Mouse (Mus musculus): ENCODE results near the gene Tram2. TPM values are rescaled to one million over a fixed set of nuclear protein-coding genes. Genes with fewer than 3 reads are reported as not detected.

The Tram2 gene
- total RNA-seq (2014; rRNA removed) = 2.5 and 2.8 TPM in 2 replicates
- 4.1 and 4.3 TPM in 2 replicates for polyA plus RNA-seq (2012; rRNA removed)

DNA sequence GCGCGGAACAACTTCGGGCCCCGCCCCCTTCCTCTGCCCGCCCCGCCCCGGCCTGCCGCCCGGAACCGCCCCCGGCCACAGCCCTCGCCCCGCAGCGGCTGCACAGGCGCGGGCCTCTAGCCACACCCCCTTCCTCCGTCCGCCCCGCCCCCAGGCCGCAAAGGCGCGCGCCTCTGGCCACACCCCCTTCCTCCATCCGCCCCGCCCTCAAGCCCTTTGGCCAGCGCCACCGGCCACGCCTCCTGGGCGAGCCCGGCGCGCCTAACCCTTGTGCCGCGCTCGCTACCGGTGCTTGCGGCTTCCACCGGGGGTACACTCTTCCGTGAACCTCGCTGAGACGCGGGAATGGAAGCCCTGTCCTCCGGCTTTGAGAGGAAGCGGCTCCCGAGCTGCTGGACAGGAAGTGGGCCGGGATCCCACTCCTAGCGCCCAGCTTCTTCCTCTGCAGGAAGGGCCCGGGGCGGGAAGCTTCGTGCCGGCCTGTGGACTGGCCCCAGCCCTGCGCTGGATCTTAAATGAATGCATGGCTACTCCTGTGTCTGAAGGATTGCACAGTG, at the start of gene Tram2:
Gene Tram2, minus strand, starts transcription at position 13 of the 557 bp plus-strand sequence.
- peaks cover 12% of the 10 kb centered on the region for H3K4me1 ChIP-seq (ENCODE audit: control insufficient read depth, insufficient read depth, low read length)
- peak; percentile 81 for TF ChIP-seq POLR2A (IDR thresholded peaks at IDR 0.05; ENCODE audit: extremely low read depth, insufficient read depth, low read length)
- TF ChIP-seq CTCF (IDR thresholded peaks at IDR 0.05; ENCODE audit: low read depth, low read length) = 0 out of 2 replicates have a peak, but pooled peaks have one; percentile 0
- H3K9ac ChIP-seq (ENCODE audit: low read depth, low read length) = peak within 1 kb of the TSS; percentile 84
- H3K79me2 ChIP-seq (ENCODE audit: control insufficient read depth, insufficient read depth, low read length) = peaks cover 18% of the 10 kb centered on the region; the same call in 1 of the 2 replicates
- peak within 1 kb of the TSS; percentile 73 for H3K4me3 ChIP-seq (ENCODE audit: insufficient read depth, low read depth, low read length)
- under 1% methylated on average over 45 of the region's 52 CpGs for WGBS
- DNase-seq (ENCODE audit: extremely low read depth, low read depth, low spot score) = peak; percentile 68
- H3K36me3 ChIP-seq (ENCODE audit: control insufficient read depth, insufficient read depth, low read length) = no peaks in the 10 kb centered on the region
- H3K27ac ChIP-seq (replicated peaks; ENCODE audit: insufficient read depth, low read depth, low read length) = peak within 1 kb of the TSS; percentile 87
- H3K27me3 ChIP-seq (ENCODE audit: control insufficient read depth, insufficient read depth, low read length) = no peaks in the 10 kb centered on the region

DNA sequence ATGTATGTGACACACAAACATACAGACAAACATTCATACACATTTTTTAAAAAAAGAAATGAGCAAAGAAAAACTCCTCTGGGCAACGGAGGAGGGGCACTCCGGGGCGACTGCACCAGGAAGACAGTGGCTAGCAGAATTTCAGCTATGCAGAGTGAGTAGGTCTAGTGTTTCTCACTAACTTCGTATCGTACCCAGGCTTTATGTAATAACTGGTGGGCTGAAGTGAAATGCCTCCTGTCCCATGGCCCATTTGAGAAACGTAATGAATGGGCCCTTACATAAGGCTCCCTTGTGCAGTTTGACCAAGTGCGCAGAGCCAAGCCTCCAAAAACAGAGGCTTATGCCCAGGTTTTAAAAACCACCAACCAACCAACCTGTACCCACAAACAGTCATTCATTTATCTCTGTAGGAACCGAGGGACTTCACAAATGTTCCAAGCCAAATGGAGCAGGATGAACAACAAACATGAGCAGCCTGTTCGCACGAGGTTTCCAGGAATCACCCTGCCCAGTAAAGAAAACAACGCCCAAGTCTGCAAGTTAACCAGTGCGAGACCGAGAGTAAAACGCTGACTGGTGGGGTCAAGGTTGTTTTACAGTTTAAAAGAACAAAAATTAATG, 45.8 kb upstream of the Tram2 start:
- Histone ChIP-seq H3K27ac (replicated peaks; ENCODE audit: insufficient read depth, low read depth, low read length) (peak overlapping the region; percentile 94), H3K36me3 (ENCODE audit: control insufficient read depth, insufficient read depth, low read length) (no peaks in the 10 kb centered on the region), H3K4me1 (ENCODE audit: control insufficient read depth, insufficient read depth, low read length) (peaks cover 11% of the 10 kb centered on the region), H3K9ac (ENCODE audit: low read depth, low read length) (peak overlapping the region; percentile 34), H3K4me3 (ENCODE audit: insufficient read depth, low read depth, low read length) (no peak overlapping the region), H3K27me3 (ENCODE audit: control insufficient read depth, insufficient read depth, low read length) (no peaks in the 10 kb centered on the region), H3K79me2 (ENCODE audit: control insufficient read depth, insufficient read depth, low read length) (no peaks in the 10 kb centered on the region)
- 45% methylated on average over 14 of the region's 14 CpGs for WGBS
- TF ChIP-seq CTCF (IDR thresholded peaks at IDR 0.05; ENCODE audit: low read depth, low read length) (no peak), POLR2A (IDR thresholded peaks at IDR 0.05; ENCODE audit: extremely low read depth, insufficient read depth, low read length) (no peak)
- DNase-seq (ENCODE audit: extremely low read depth, low read depth, low spot score) = peak; percentile 89

DNA sequence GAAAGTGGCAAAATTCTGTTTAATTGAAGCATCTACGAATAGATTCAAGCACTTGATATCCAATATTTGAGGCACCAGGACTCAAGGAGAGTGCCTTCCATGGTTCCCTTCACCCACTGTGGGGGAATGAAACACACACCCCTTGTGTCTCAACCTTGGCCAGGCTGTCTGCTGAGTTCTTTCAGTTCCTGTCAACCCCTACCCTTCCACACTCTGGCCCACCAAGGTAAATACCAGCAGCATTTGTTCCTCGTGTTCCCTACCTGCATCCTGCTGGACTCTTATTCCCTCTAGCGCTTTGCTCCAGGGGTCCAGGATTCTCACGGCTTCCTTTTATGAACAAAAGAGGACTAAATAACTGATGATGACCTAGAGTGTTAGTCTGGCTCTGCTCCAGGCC, 24.8 kb upstream of the Tram2 start:
- H3K27ac ChIP-seq (replicated peaks; ENCODE audit: insufficient read depth, low read depth, low read length) = no peak overlapping the region
- no peaks in the 10 kb centered on the region for H3K79me2 ChIP-seq (ENCODE audit: control insufficient read depth, insufficient read depth, low read length)
- no peak overlapping the region for H3K4me3 ChIP-seq (ENCODE audit: insufficient read depth, low read depth, low read length)
- H3K9ac ChIP-seq (ENCODE audit: low read depth, low read length) = no peak overlapping the region
- TF ChIP-seq CTCF (IDR thresholded peaks at IDR 0.05; ENCODE audit: low read depth, low read length) = no peak
- no peak for TF ChIP-seq POLR2A (IDR thresholded peaks at IDR 0.05; ENCODE audit: extremely low read depth, insufficient read depth, low read length)
- H3K36me3 ChIP-seq (ENCODE audit: control insufficient read depth, insufficient read depth, low read length) = no peaks in the 10 kb centered on the region
- DNase-seq (ENCODE audit: extremely low read depth, low read depth, low spot score) = no peak
- WGBS = 93% methylated on average over 4 of the region's 4 CpGs
- no peaks in the 10 kb centered on the region for H3K27me3 ChIP-seq (ENCODE audit: control insufficient read depth, insufficient read depth, low read length)
- H3K4me1 ChIP-seq (ENCODE audit: control insufficient read depth, insufficient read depth, low read length) = no peaks in the 10 kb centered on the region; the same call in 1 of the 2 replicates

DNA sequence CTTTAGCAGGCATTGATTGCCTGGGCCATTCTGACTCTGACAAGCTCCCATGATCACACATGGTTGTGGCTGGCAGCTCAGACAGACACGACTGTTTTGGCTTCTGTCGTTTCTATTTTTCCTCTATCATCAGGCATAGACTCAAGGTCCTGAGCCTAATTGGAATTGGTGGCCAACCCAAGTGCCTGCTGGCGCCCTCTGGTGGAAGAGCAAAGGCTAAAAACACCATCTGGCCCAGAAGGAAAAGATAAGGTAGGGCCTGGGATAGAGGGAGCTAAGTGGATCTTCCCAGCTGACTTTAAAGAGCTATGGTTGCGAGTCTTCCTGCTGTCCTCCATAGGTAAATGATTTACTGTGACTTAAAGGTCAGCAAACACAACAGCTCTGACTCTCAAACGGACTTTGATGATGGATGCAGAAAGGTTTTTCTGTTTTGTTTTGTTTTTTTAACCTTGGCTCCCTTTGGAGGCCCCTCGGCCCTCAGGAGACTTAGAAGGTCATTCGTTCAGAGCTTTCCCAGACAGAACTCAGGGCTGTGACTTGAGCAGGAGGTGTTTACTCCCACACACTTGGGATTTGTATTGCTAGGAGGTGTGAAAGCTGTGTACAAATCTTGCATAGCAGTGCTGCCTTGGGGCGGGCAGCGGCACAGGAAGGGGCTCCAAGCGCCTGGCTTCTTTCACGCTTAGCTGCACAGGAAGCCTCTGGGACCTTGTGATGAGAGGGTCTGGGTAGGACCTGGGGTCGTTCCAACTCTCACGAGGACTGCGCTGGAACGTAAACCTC, 22.4 kb upstream of the Tram2 start:
- Histone ChIP-seq H3K9ac (ENCODE audit: low read depth, low read length) (no peak overlapping the region), H3K27ac (replicated peaks; ENCODE audit: insufficient read depth, low read depth, low read length) (no peak overlapping the region), H3K4me1 (ENCODE audit: control insufficient read depth, insufficient read depth, low read length) (no peaks in the 10 kb centered on the region; the same call in 1 of the 2 replicates), H3K36me3 (ENCODE audit: control insufficient read depth, insufficient read depth, low read length) (no peaks in the 10 kb centered on the region), H3K27me3 (ENCODE audit: control insufficient read depth, insufficient read depth, low read length) (no peaks in the 10 kb centered on the region), H3K79me2 (ENCODE audit: control insufficient read depth, insufficient read depth, low read length) (no peaks in the 10 kb centered on the region), H3K4me3 (ENCODE audit: insufficient read depth, low read depth, low read length) (no peak overlapping the region)
- TF ChIP-seq POLR2A (IDR thresholded peaks at IDR 0.05; ENCODE audit: extremely low read depth, insufficient read depth, low read length) (no peak), CTCF (IDR thresholded peaks at IDR 0.05; ENCODE audit: low read depth, low read length) (peak; percentile 90)
- DNase-seq (ENCODE audit: extremely low read depth, low read depth, low spot score) = peak; percentile 66
- 37% methylated on average over 15 of the region's 15 CpGs for WGBS

DNA sequence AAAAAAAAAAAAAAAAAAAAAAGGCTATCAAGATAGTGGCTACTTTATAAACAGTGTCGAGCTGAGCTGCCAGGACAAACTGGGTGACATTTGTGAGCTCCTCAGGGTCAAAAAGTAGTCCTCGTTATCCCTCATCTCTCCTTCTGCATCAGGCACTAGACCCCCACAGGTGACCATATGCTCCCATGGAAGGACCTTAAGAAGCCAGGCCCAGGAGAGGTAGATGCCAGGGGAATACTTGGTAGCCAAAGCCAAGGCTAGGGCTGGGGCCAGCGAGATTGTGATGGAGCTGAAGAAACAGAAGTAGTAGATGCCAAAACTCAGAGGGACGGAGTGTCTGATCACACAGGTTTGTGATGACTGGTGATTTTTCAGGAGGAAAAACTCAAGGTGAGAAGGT, 21.7 kb upstream of the Tram2 start:
- no peak overlapping the region for H3K9ac ChIP-seq (ENCODE audit: low read depth, low read length)
- H3K36me3 ChIP-seq (ENCODE audit: control insufficient read depth, insufficient read depth, low read length) = no peaks in the 10 kb centered on the region
- no peak overlapping the region for H3K4me3 ChIP-seq (ENCODE audit: insufficient read depth, low read depth, low read length)
- DNase-seq (ENCODE audit: extremely low read depth, low read depth, low spot score) = no peak
- 87% methylated on average over 4 of the region's 4 CpGs for WGBS
- no peak for TF ChIP-seq POLR2A (IDR thresholded peaks at IDR 0.05; ENCODE audit: extremely low read depth, insufficient read depth, low read length)
- no peak for TF ChIP-seq CTCF (IDR thresholded peaks at IDR 0.05; ENCODE audit: low read depth, low read length)
- H3K27ac ChIP-seq (replicated peaks; ENCODE audit: insufficient read depth, low read depth, low read length) = no peak overlapping the region
- H3K4me1 ChIP-seq (ENCODE audit: control insufficient read depth, insufficient read depth, low read length) = no peaks in the 10 kb centered on the region; the same call in 1 of the 2 replicates
- no peaks in the 10 kb centered on the region for H3K27me3 ChIP-seq (ENCODE audit: control insufficient read depth, insufficient read depth, low read length)
- no peaks in the 10 kb centered on the region for H3K79me2 ChIP-seq (ENCODE audit: control insufficient read depth, insufficient read depth, low read length)

Data from liver, adult 2 months (tissue).